In genomic region chr6:47375705-47376104, GRCm38 (mm10) we compare ENCODE assay signal across 12 mouse cellular contexts.
"Had no signal": no experiment of that assay in that cellular context is flagged by ENCODE, and none has a peak within 500 bp of the region (broad histone marks: within the 10 kb centered on the region; RNA-seq: fewer than 3 reads in every experiment).

No protein-coding gene starts in this region.

- H3K4me2 ChIP-seq: limb, embryonic 13.5 days; liver, embryonic 11.5 days; lung, embryonic 15.5 days; midbrain, embryonic 13.5 days had no signal

- H3K9ac ChIP-seq: limb, embryonic 13.5 days; lung, embryonic 15.5 days; midbrain, embryonic 13.5 days had no signal

- DNase-seq: kidney, adult 9 months; kidney, postnatal 10 days; kidney, postnatal 4 days; right cerebral cortex, postnatal 14 days; thymus, adult 2 months; thymus, postnatal 25 days had no signal

- H3K4me1 ChIP-seq: limb, embryonic 13.5 days; lung, embryonic 15.5 days; midbrain, embryonic 13.5 days had no signal

- H3K9me3 ChIP-seq: limb, embryonic 13.5 days; lung, embryonic 15.5 days; midbrain, embryonic 13.5 days had no signal

- H3K4me3 ChIP-seq: layer of hippocampus, adult 2 months; limb, embryonic 13.5 days; lung, embryonic 15.5 days; midbrain, embryonic 13.5 days had no signal

- ATAC-seq: inflammation-experienced regulatory T-cells, adult 6 months; midbrain, embryonic 13.5 days had no signal

- H3K36me3 ChIP-seq: limb, embryonic 13.5 days; lung, embryonic 15.5 days; midbrain, embryonic 13.5 days had no signal

- H3K27ac ChIP-seq: layer of hippocampus, adult 2 months; limb, embryonic 13.5 days; lung, embryonic 15.5 days; midbrain, embryonic 13.5 days had no signal

- H3K27me3 ChIP-seq: limb, embryonic 13.5 days; lung, embryonic 15.5 days; midbrain, embryonic 13.5 days had no signal
